Mouse (Mus musculus) spleen, postnatal 14 days (tissue): Measurements from ENCODE around the gene Pigs.

ENCODE experiments used
- DNase-seq, 2 experiments: peaks; one replicate each; pipeline ENCODE4 v3.0.0; 2021 to 2022; ENCODE audit warnings: low spot score in 2 of 2

Gene Pigs

DNA sequence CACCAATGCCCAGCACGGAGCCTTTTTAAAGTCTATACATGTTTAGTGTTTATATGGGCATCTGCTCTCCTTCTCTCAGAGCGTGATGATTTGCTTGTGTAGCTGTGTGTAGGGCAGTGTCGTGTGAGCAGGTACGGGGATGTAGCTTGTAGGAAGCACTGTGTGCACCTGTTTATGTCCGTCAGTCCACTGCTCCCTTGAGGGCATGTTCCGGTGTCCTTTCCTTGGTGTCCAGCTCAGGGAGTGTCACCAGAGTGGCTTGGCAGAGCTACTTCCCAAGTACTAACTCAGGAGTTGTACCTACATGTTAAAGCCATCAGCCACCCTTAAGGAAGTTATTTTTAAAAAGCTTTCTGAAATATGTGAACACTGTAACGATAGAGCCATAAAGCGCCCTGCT is 8.8 kb downstream of the Pigs start:
- DNase-seq, result no peak

DNA sequence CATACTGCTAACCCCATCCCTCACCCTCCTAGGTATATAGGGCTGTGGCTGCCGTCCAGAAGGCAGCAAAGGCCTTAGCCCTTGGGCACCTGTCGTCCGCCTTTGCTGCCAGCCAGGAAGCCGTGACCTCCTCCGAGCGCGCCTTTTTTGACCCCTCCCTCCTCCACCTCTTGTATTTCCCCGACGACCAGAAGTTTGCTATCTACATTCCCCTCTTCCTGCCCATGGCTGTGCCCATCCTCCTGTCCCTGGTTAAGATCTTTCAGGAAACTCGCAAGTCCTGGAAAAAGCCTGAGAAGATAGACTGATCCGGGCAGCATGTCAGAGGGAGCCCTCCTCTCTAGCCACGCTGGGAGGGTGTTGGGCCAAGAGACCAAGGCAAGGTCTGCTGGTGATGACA is 13.5 kb downstream of the Pigs start:
- no peak for DNase-seq

DNA sequence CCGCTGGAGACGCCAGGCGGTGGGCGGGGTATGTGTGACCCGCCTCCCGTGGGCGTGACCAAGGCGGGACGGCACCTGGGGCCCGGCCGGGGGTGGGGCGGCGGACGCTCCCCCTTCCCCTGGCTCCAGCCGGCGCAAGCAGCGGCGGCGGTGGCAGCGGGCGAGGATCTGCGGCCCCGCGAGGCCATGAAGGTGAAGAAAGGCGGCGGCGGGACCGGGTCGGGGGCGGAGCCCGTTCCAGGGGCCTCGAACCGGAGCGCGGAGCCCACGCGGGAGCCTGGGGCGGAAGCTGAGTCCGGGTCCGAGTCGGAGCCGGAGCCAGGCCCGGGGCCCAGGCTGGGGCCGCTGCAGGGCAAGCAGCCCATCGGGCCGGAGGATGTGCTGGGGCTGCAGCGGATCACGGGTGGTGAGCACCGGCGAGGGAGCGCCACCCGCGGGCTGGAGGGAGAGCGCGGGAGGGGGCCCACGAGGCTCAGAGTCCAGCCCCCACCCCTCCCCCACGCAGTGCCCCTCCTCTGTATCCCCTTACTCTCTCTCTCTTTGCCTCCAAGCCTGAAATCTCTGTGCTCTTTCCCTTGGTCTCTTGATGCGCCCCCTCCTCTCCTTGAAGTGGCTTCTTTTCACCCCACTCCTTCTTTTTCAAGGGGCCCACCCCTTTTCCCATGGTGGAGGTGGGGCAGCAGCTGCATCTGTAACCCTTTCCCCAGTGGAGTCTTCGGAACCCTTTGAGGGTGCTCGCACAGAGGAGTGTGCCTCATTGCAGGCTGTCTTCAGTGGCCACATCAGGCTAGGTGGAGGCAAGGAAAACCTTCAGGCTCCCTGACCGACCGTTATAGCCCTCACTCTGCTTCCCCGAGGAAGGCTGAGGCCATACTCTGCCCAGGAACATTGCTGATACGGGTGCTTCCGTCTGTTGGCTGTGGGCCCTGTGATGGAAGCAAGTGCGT is 15.4 kb downstream of the Pigs start, which contains the start of gene Unc119:
TSS of gene Unc119 (plus strand) at position 102 of the 947 bp plus-strand sequence.
- DNase-seq, result peak; percentile 67 to 74

DNA sequence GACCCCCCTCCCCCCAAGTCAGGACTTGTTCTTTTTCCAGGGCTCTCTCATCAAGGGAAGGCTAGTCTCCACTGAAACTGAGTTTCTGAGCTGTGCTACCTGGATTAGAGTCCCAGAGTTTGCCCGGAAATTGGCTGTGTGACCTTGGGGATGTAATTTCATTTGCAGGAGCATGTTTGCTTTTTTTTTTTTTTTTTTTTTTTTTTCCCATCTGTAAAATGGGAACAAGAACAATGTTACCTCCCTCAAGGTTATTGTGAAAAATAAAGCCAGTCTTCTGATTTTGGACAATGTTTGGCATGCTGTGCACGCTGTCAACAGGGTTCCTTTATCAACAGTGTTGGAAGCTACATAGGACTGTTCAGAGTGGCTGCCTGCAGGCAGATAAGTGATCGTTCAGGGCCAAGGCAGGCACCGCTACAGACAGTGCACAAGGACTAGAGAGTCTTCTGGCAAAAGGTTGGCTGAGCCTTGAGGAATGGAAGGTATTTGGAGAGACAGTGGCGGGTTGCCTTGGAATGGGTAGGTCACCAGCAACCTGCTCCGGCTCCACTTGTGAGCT is 16.2 kb downstream of the Pigs start:
- no peak for DNase-seq

DNA sequence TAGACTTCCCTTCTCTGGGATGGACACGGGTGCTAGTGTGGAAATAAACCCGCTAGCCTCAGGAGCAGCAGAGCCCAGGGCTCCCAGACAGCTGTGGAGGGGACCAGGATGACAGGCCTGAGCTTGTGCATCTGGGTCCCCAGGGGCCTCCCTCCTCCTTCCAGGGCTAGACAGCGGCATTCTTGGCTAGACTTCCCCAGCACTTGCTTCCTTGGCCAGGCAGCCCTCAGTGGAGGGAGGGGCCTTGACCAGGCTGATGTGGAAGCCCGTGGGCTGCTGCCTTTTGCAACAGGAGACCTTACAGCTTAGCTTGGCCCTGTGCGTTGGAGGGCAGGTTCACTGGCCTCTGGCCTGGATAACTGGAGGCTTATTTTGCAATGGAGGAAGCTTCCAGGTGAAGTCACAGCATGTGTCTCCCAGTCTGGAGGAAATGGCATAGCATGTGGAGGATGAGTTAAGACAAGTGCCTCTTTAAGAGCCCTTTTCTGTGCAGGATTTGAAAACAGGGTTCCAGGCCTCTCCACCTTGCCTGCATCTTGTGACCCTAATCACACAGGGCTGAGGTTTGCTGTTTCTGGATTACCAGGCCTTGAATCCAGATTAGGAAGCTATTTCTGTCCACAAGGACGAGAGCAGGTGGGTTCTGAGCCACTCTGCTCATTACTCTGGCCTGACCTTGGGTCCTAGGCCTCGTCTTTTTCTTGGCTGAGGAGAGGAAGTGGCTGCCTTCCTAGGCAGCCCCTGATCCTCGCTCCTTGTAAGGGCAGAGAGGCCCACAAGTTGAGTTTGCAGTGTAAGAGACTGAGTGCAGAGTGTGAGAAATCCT is 16.9 kb downstream of the Pigs start:
- no peak for DNase-seq

DNA sequence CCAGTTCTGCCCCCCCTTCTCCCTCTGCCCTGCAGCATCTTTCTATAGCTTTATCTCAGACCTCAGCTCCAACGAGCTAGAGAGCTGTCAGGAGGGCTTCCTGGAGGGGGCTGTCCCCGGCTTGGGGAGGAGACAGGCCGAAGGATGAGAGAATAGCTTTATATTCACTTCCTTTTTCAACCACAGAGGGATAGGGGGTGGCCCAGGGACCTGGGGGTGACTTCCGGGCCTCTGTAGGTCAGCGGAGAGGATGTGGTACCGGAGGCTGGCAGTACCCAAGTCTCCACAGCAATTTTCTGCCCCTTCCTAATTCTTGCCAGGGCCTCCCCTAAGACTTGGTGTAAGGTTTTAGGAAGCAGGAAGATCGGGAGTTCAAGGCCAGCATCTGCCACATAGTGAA is 17.6 kb downstream of the Pigs start:
- peak in 1 of 2 experiments; percentile 38 for DNase-seq

DNA sequence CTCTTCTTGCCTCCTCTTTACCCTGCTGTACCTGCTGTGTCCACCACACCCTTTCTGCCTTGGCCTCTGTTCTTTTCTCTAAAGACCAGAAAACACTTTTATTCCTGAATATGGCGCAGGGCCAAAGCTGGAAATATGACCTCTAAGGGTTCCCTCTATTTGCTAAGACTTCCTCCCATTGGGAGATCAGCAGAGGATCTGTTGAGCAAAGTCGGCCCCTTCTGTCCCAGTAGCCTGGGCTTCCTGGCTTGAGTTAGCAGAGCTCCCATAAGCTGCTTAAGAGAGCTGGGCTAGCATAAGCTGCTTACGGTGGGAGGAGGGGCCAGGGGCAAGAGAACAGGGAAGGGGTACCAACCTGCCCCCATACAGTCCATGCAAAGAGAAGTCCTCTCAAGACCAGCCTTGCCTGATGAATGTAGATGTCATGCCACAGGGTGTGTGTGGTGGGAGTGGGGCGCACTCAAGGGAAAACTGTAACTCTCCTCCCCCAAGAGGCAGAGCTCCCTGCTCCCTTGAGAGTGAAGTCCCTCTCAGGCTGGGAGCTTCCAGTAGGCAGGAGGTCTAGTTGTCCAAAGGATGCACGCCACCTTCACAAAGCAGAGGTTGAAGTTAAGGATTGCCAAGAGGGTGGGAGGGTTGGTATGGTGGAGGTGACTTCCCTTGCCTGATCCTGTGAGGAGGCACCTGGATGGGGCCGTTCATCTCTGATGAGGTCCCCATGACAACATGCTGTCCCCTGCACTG is 18.3 kb downstream of the Pigs start:
- DNase-seq, result no peak

DNA sequence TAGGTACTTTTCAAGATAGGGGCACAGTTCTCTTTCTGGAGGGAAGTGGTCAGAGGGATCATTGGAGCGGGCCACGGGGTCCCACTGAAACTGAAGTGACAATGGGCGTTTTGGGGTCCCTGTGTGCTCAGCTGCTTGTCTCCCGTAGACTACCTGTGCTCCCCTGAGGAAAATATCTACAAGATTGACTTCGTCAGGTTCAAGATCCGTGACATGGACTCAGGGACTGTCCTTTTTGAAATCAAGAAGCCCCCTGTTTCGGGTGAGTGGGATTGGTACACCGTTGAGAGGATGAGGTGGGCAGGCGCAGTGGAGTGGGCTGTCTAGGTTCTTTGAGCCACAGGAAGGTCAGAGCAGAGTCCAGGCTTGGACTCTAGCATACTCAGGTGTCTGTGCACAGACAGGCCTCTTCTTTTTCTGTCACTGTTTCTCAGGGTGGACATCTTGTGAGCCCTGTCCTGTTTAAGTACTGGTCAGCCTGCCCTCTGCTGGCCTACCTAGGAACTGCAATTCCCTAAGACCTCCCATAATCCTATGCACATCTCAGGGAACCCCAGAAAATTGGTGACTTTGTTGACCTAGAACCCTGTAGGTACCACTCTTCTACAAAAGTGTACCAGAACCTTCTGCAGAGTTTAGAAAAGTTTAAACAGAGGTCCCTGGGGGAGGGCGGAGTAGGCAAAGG is 19.0 kb downstream of the Pigs start:
- DNase-seq, result peak; percentile 56 to 70

DNA sequence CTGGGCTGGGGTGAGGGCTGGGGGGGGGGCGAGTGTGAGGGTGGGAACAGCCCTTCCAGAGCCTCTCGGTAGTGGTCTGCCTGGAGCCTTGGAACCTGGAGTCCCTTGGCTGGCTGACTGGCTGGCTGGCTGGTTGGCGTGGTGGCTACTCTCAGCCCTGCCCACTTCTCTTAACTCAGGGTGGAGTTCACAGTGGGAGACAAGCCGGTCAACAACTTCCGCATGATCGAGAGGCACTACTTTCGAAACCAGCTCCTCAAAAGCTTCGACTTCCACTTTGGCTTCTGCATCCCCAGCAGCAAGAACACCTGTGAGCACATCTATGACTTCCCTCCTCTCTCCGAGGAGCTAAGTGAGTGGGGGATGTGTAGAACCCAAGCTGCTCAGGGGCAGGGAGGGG is 19.7 kb downstream of the Pigs start:
- no peak for DNase-seq

DNA sequence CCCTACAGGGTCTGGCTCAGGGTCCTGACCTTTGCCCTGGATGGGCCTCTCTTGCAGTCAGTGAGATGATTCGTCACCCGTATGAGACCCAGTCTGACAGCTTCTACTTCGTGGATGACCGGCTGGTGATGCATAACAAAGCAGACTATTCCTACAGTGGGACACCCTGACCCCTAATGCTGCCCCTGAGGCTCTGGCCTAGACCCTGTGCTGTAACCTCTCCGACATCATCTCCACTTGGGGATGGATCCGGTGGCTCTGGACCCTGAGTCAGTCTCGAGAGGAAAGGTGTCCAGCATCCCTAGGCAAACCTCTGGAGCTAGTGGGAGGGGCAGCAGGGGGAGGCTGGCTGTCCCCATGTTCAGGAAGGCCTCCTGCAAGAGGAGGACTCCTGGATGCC is 20.3 kb downstream of the Pigs start:
- no peak for DNase-seq

DNA sequence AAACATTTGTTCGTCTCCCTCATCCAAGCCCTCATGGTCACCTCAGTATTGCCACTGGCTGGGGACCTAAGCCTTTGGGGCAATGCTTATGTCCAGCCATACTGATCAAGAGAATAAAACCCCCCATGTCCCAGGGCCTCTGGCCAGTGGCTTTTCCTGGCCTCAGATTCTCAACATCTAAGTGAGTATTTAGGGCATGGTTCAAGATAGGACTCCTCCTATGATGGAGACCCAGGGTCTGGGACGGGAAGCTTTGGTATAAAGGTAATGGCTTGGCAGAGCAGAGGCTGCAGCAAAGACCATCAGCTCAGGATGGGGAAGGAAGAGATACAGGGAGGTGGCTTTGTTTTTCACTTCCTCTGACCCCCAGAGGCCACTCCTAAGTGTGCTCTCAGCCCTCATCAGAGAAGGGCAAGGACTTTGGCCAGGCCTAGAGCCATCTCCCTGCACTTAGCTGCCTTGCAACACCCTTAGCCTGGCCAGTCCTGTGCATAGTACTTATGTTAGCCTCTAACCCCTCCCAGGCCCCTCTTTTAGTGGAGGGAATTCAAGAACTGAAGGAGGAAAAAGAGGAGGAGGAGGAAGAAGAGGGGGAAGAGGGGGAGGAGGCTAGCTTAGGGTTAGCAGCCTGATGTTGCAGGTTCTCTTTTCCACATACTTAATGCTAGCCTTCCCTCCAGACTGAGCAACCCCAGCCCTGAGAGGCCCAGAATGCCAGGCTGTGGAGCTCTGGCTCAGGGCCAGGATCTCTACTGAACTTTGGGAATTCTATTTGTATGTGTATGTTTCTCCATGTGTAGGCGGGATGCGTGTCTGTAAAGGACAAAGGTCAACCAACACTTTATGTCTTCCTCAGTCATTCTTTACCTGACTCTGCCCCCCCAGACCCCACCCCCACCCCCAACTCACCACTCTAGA is 21.5 kb downstream of the Pigs start:
- no peak for DNase-seq

DNA sequence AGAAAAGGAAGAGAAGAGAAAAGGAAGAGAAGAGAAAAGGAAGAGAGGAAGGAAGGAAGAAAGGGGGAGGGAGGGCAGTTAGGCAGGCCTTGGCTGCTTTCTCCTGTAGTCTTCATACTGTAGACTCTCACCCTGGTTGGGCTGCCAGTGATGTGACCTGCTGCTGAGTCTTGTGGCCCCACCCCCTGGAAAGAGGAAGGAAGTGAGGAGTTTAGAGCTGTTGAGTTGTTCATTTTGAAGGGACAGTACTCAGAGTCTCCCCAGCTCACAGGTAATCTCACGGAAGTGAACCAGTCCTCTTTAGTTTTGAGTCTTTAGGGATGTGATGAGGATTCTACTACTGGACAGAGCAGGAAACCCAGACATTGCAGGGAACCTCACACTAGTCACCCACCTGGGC is 24.9 kb downstream of the Pigs start:
- DNase-seq, result no peak

DNA sequence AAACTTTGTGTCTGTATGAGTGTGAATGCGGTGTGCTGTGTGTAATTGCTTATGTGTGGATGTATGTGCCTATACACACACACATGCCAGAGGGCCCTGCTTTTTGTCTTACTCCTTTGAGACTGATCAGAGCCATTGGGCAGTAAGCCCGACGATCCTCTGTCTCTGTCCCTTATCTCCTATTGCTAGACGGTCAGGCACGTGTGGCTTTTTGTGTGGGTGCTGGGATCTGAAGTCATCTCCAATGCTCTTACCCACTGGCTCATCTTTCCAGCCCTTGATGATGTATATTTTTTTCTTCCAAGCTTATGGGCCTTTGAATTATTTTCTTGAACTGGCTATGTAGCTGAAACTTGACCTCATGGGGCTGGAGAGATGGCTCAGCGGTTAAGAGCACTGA is 26.7 kb downstream of the Pigs start:
- no peak for DNase-seq

DNA sequence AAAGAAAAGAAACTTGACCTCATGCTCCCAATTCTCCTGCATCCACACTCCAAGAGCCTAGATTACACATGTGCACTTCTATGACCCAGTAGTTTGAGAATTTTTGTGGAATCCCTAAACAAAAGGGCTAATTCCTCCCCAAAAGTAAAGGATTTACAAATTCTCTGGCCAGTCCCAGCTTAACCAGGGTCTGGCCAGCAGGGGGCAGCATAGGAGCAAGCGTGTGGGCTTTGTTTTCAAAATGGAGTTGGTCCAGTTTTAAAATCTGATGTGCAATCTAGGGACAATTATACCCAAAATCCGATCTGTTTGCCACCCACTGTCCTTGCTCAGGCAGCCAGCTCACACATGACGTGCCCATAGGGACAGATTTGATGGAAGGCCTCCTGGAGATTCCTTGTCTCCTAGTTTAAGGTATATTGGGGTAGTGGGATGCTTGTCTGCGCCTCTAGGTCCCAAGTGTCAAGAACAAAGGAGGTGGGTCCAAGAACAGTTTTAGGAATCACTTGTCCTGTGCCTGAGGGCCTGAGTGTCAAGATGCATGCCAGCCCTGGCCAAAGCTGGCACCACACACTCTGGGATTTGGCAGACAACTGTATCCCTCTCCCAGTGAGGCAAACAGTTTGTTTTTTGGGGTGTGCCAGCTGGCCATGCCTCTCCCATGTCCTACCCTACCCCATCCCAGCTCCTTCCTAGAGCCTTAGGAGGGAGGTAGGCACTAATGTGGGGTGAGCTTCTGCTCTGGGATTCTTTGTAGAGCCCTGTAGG is 27.4 kb downstream of the Pigs start:
- peak; percentile 47 to 71 for DNase-seq

DNA sequence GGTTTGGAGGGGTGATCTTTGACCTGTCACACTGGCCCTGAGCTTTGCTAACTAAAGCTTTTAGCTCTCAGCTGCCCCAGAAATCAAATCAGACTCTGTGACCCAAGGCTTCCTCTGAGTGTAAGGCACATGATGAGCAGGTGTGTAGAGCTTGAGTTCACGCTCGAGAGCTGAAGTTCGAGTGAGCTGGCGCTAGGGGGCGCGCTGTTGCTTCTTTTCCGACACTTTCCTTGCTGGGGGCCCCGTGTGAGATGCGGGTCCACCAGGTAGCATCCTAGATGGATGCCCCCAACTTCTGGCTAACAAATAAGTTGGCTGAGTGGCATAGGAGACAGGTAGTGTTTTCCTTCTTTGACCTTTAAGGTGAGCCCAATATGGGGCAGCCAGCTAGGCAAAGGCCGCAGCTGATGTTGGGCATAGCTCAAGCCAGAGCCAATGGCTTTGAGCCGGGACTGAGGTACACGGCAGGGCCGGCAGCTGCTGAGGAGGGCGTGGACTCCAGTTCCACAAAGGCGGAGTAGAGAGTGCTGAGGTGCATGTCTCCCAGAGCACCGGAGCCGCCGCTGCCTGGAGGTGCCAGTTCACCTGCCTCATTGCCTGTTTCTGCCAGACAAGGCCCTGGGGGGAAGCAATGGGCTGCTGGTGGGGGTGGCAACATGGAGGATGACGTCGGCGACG is 30.3 kb downstream of the Pigs start:
- no peak for DNase-seq

DNA sequence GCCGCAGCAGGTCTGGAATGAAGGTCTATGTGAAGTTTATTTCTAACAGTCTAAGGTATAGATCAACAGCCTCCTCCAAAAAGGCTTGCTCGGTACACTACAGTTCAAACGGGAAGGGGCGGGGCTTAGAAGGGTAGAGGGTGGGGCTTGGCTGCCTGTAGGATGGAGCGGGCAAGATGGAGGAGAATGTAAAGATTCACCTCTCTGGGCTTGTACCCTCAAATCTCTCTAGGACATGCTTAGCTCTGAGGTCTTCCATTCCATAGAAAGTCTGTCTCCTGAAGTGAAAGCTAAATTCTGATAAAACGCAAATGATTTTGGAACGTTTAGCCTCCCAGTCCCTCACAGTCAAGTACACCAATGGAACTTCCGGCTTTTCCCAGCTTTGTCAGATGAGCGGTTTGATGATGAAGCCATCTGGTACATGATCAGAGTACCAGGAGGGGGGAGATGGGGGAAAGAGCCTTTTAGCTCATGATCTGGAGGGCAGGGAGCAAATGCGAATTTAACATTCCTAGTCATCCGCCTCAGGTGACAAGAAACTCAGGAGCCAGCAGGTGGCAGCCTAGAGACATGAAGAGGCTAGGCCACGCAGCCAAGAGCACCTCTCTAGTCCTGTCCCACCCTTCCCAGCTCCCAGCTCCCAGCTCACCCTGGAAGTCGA is 32.0 kb downstream of the Pigs start:
- peak; percentile 51 to 71 for DNase-seq

DNA sequence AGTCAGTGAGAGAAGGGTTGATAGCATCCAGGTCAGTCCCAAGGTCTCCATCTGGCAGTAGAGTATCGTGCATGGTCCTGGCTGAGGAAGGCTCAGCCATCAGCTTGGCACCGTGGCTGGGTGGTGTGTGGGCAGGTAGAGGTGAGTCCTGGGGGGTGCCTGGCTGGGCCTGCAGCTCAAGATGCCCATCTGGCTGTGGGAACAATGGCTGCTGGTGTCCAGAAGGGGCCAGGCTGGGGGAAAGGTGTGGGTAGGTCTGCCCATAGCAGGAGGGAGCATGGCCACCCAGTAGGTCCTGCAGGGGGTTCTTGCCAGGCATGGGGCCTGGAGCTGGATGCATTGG is 32.5 kb downstream of the Pigs start:
- no peak for DNase-seq

DNA sequence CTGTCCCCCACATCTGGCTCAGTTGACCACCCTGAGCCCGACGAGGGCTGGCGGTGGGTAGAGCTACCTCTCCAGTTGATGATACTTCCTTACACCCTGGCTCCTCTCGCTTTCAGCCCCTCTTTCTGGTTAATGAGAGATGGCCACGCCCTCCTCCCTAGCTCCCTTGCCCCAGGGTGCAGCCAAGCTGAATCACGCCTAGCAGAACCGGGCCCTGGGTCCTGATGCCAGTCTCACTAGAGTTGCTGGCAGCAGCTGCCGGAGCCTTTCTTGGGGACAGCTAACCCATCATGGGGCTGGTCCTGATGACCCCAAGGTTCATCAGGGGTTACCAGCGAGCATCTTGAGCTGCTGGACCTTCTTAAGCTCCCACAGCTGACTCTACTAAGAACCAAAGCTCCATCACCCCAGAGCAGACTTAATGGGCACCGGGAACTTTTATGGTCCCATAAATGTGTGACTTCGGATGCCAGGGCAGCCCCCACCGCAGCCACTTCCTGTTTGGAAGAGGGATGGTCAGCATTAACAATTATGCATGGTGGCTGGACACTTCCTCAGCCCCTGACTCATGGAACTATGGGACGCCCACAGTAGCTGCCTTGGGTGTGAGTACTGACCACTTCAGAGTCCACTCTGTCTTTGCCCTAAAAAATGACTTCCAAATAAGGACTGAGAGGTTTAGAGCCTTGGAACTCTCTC is 35.2 kb downstream of the Pigs start:
- no peak for DNase-seq
